Mouse (Mus musculus) myocyte (in vitro differentiated cells): Measurements from ENCODE around the gene Farp2.

Experiments used
- CEBPB ChIP-seq: IDR thresholded peaks from 2 replicates; pipeline ENCODE4 v1.6.1; 2011; ENCODE audit warnings: mild to moderate bottlenecking, moderate library complexity; ENCODE audit not compliant: poor library complexity, insufficient read depth, severe bottlenecking
- POLR2A ChIP-seq: IDR thresholded peaks from one replicate; pipeline ENCODE4 v1.6.1; 2011; ENCODE audit warnings: low read depth, mild to moderate bottlenecking, control low read depth, moderate library complexity; ENCODE audit not compliant: insufficient read length
- TCF12 ChIP-seq: IDR thresholded peaks from one replicate; pipeline ENCODE4 v1.6.1; 2011; ENCODE audit warnings: mild to moderate bottlenecking, control low read depth; ENCODE audit not compliant: poor library complexity, insufficient read depth, severe bottlenecking

- TF ChIP-seq POLR2A = no peak
- no peak for TF ChIP-seq TCF12
- TF ChIP-seq CEBPB = no peak
Observed at GRCm38 (mm10) chr1:93547286-93547685, 35.4 kb downstream of the Farp2 start.
